Mouse (Mus musculus): Measurements from ENCODE around the gene 4930452B06Rik. TPM values are rescaled to one million over a fixed set of nuclear protein-coding genes. Genes with fewer than 3 reads are reported as not detected.
A peak's percentile ranks its signal among the peaks of the same experiment; 100 is the strongest.

4930452B06Rik gene
- polyA plus RNA-seq, 1 experiment from 2014 or later: 15.4 TPM

- H3K4me1 ChIP-seq (replicated peaks; ENCODE audit: control insufficient read depth, insufficient read depth, low read length): no peaks in the 10 kb centered on the region
- no peaks in the 10 kb centered on the region for H3K27me3 ChIP-seq (ENCODE audit: control insufficient read depth, insufficient read depth, low read length)
- H3K4me3 ChIP-seq (ENCODE audit: low read depth, low read length): no peak overlapping the region
- 0 out of 2 replicates have a peak overlapping the region, but pooled peaks have one; percentile 25 for H3K27ac ChIP-seq (ENCODE audit: low read depth, low read length)
- no peaks in the 10 kb centered on the region for H3K9me3 ChIP-seq (ENCODE audit: control insufficient read depth, low read length)
- H3K4me2 ChIP-seq (ENCODE audit: low read depth, low read length, severe bottlenecking): no peak overlapping the region
- DNase-seq (ENCODE audit: low spot score) (no peak), ATAC-seq (replicated peaks; ENCODE audit: low FRiP score) (peak; percentile 40; the same call in 1 of the 2 replicates)
- no peaks in the 10 kb centered on the region for H3K36me3 ChIP-seq (ENCODE audit: control insufficient read depth, insufficient read depth, low read length)
- 63% methylated on average over 4 of the region's 4 CpGs for WGBS
- no peak overlapping the region for H3K9ac ChIP-seq (ENCODE audit: low read length)
Measured at GRCm38 (mm10) chr14:8511276-8511675, 154.8 kb downstream of the 4930452B06Rik start.

- Histone ChIP-seq H3K4me2 (ENCODE audit: low read depth, low read length, severe bottlenecking) (no peak overlapping the region), H3K36me3 (ENCODE audit: control insufficient read depth, insufficient read depth, low read length) (no peaks in the 10 kb centered on the region), H3K27me3 (ENCODE audit: control insufficient read depth, insufficient read depth, low read length) (no peaks in the 10 kb centered on the region), H3K4me1 (replicated peaks; ENCODE audit: control insufficient read depth, insufficient read depth, low read length) (no peaks in the 10 kb centered on the region), H3K9ac (ENCODE audit: low read length) (no peak overlapping the region), H3K4me3 (ENCODE audit: low read depth, low read length) (no peak overlapping the region), H3K9me3 (ENCODE audit: control insufficient read depth, low read length) (no peaks in the 10 kb centered on the region), H3K27ac (ENCODE audit: low read depth, low read length) (0 out of 2 replicates have a peak overlapping the region, but pooled peaks have one; percentile 25)
- ATAC-seq (replicated peaks; ENCODE audit: low FRiP score): no peak
- WGBS: 87% methylated on average over 10 of the region's 10 CpGs
- DNase-seq (ENCODE audit: low spot score): no peak
Measured at GRCm38 (mm10) chr14:8510288-8510959, 155.6 kb downstream of the 4930452B06Rik start.

GRCm38 (mm10) chr14:8508669-8509068 lies 157.4 kb downstream of the 4930452B06Rik start:
- no peak for DNase-seq (ENCODE audit: low spot score)
- ATAC-seq (replicated peaks; ENCODE audit: low FRiP score): no peak
- H3K9ac ChIP-seq (ENCODE audit: low read length): no peak overlapping the region

GRCm38 (mm10) chr14:8504206-8504605 lies 161.8 kb downstream of the 4930452B06Rik start:
- Histone ChIP-seq H3K27me3 (ENCODE audit: control insufficient read depth, insufficient read depth, low read length) (no peaks in the 10 kb centered on the region), H3K4me1 (replicated peaks; ENCODE audit: control insufficient read depth, insufficient read depth, low read length) (no peaks in the 10 kb centered on the region), H3K27ac (ENCODE audit: low read depth, low read length) (no peak overlapping the region), H3K36me3 (ENCODE audit: control insufficient read depth, insufficient read depth, low read length) (no peaks in the 10 kb centered on the region), H3K9me3 (ENCODE audit: control insufficient read depth, low read length) (no peaks in the 10 kb centered on the region), H3K4me3 (ENCODE audit: low read depth, low read length) (no peak overlapping the region), H3K9ac (ENCODE audit: low read length) (no peak overlapping the region), H3K4me2 (ENCODE audit: low read depth, low read length, severe bottlenecking) (no peak overlapping the region)
- 95% methylated on average over 2 of the region's 2 CpGs for WGBS
- ATAC-seq (replicated peaks; ENCODE audit: low FRiP score) (no peak), DNase-seq (ENCODE audit: low spot score) (no peak)

More at GRCm38 (mm10) chr14:8508669-8509068, 157.4 kb downstream of the 4930452B06Rik start:
- Histone ChIP-seq H3K27me3 (ENCODE audit: control insufficient read depth, insufficient read depth, low read length) (no peaks in the 10 kb centered on the region), H3K4me3 (ENCODE audit: low read depth, low read length) (no peak overlapping the region), H3K27ac (ENCODE audit: low read depth, low read length) (no peak overlapping the region), H3K4me1 (replicated peaks; ENCODE audit: control insufficient read depth, insufficient read depth, low read length) (no peaks in the 10 kb centered on the region), H3K36me3 (ENCODE audit: control insufficient read depth, insufficient read depth, low read length) (no peaks in the 10 kb centered on the region), H3K9me3 (ENCODE audit: control insufficient read depth, low read length) (no peaks in the 10 kb centered on the region), H3K4me2 (ENCODE audit: low read depth, low read length, severe bottlenecking) (no peak overlapping the region)

DNA sequence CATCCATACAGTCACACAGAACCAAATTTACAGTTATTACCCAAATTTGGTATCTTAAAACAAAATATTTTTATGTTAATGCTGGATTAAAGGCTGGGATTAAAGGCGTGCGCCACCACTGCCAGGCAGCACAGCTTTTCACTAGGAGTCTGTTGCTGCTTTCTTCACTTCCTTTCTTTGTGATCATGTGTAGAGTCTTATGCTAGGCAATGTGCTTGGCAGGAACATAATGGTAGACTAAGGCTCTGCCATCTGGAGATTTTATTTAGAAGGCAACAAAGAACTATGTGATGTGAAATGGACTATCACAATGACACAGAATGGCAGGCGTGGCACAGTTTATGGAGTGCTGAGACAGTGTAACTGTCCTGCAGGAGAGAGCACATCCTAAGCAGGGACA lies 162.7 kb downstream of the 4930452B06Rik start:
- Histone ChIP-seq H3K9ac (ENCODE audit: low read length) (no peak overlapping the region), H3K9me3 (ENCODE audit: control insufficient read depth, low read length) (no peaks in the 10 kb centered on the region), H3K36me3 (ENCODE audit: control insufficient read depth, insufficient read depth, low read length) (no peaks in the 10 kb centered on the region), H3K4me3 (ENCODE audit: low read depth, low read length) (no peak overlapping the region), H3K4me1 (replicated peaks; ENCODE audit: control insufficient read depth, insufficient read depth, low read length) (no peaks in the 10 kb centered on the region), H3K4me2 (ENCODE audit: low read depth, low read length, severe bottlenecking) (no peak overlapping the region), H3K27ac (ENCODE audit: low read depth, low read length) (no peak overlapping the region), H3K27me3 (ENCODE audit: control insufficient read depth, insufficient read depth, low read length) (no peaks in the 10 kb centered on the region)
- ATAC-seq (replicated peaks; ENCODE audit: low FRiP score): no peak
- 91% methylated on average over 3 of the region's 3 CpGs for WGBS
- DNase-seq (ENCODE audit: low spot score): no peak

GRCm38 (mm10) chr14:8502496-8502895 lies 163.5 kb downstream of the 4930452B06Rik start:
- no peaks in the 10 kb centered on the region for H3K9me3 ChIP-seq (ENCODE audit: control insufficient read depth, low read length)
- H3K4me3 ChIP-seq (ENCODE audit: low read depth, low read length): no peak overlapping the region
- H3K27ac ChIP-seq (ENCODE audit: low read depth, low read length): no peak overlapping the region
- 93% methylated on average over 5 of the region's 5 CpGs for WGBS
- no peak overlapping the region for H3K4me2 ChIP-seq (ENCODE audit: low read depth, low read length, severe bottlenecking)
- no peak overlapping the region for H3K9ac ChIP-seq (ENCODE audit: low read length)
- no peaks in the 10 kb centered on the region for H3K4me1 ChIP-seq (replicated peaks; ENCODE audit: control insufficient read depth, insufficient read depth, low read length)
- ATAC-seq (replicated peaks; ENCODE audit: low FRiP score): no peak
- H3K27me3 ChIP-seq (ENCODE audit: control insufficient read depth, insufficient read depth, low read length): no peaks in the 10 kb centered on the region
- DNase-seq (ENCODE audit: low spot score): no peak
- H3K36me3 ChIP-seq (ENCODE audit: control insufficient read depth, insufficient read depth, low read length): no peaks in the 10 kb centered on the region

- H3K27me3 ChIP-seq (ENCODE audit: control insufficient read depth, insufficient read depth, low read length): no peaks in the 10 kb centered on the region
- ATAC-seq (replicated peaks; ENCODE audit: low FRiP score) (no peak), DNase-seq (ENCODE audit: low spot score) (no peak)
- H3K36me3 ChIP-seq (ENCODE audit: control insufficient read depth, insufficient read depth, low read length): no peaks in the 10 kb centered on the region
- H3K4me3 ChIP-seq (ENCODE audit: low read depth, low read length): no peak overlapping the region
- no peak overlapping the region for H3K9ac ChIP-seq (ENCODE audit: low read length)
- H3K4me1 ChIP-seq (replicated peaks; ENCODE audit: control insufficient read depth, insufficient read depth, low read length): no peaks in the 10 kb centered on the region
- WGBS: 96% methylated on average over 2 of the region's 2 CpGs
- H3K4me2 ChIP-seq (ENCODE audit: low read depth, low read length, severe bottlenecking): no peak overlapping the region
- H3K9me3 ChIP-seq (ENCODE audit: control insufficient read depth, low read length): no peaks in the 10 kb centered on the region
- no peak overlapping the region for H3K27ac ChIP-seq (ENCODE audit: low read depth, low read length)
Measured at GRCm38 (mm10) chr14:8495691-8496090, 170.3 kb downstream of the 4930452B06Rik start.

DNA sequence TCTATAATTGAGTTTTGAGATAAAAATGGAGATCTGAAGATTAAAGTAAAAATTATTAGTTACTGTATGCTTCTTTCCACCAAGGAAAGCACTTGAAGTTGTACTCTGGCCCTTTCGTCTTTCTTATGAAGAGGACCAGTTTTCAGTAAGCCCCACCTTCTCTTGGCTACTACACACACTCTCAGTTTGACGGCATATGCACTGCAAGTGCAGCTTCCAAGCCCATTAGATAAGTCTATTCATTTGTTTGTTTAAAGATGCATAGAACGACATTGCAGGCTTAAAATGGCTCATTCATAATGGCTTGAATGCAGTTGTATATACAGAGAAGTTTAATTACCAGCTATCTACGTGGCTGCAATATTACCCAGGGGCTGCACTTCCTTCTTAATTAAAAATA lies 171.1 kb downstream of the 4930452B06Rik start:
- Histone ChIP-seq H3K4me3 (ENCODE audit: low read depth, low read length) (no peak overlapping the region), H3K4me2 (ENCODE audit: low read depth, low read length, severe bottlenecking) (no peak overlapping the region), H3K27me3 (ENCODE audit: control insufficient read depth, insufficient read depth, low read length) (no peaks in the 10 kb centered on the region), H3K36me3 (ENCODE audit: control insufficient read depth, insufficient read depth, low read length) (no peaks in the 10 kb centered on the region), H3K27ac (ENCODE audit: low read depth, low read length) (no peak overlapping the region), H3K9ac (ENCODE audit: low read length) (no peak overlapping the region), H3K9me3 (ENCODE audit: control insufficient read depth, low read length) (no peaks in the 10 kb centered on the region), H3K4me1 (replicated peaks; ENCODE audit: control insufficient read depth, insufficient read depth, low read length) (no peaks in the 10 kb centered on the region)
- no peak for DNase-seq (ENCODE audit: low spot score)
- 60% methylated on average over 4 of the region's 4 CpGs for WGBS
- ATAC-seq (replicated peaks; ENCODE audit: low FRiP score): no peak

DNA sequence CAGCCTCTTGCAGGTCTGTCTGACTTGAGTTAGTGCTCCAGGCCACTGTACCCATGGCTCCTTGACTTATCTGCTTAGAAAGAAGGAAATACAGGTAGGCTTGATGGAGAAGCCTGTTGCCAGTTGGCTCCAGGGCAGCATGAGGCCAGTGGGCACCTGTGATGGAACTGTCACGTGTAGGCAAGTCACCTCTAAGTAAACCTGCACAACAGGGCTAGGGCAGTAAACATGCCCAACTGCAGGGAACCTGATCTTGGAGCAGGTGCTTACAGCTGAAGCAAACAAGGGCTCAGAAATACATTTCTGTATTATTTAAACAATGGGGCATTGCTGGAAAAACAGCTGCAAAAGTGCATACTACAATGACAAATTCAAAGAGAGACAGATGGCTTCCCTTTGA lies 171.8 kb downstream of the 4930452B06Rik start:
- Histone ChIP-seq H3K4me3 (ENCODE audit: low read depth, low read length) (no peak overlapping the region), H3K27ac (ENCODE audit: low read depth, low read length) (no peak overlapping the region), H3K9me3 (ENCODE audit: control insufficient read depth, low read length) (no peaks in the 10 kb centered on the region), H3K27me3 (ENCODE audit: control insufficient read depth, insufficient read depth, low read length) (no peaks in the 10 kb centered on the region), H3K4me2 (ENCODE audit: low read depth, low read length, severe bottlenecking) (no peak overlapping the region), H3K36me3 (ENCODE audit: control insufficient read depth, insufficient read depth, low read length) (no peaks in the 10 kb centered on the region), H3K4me1 (replicated peaks; ENCODE audit: control insufficient read depth, insufficient read depth, low read length) (no peaks in the 10 kb centered on the region), H3K9ac (ENCODE audit: low read length) (no peak overlapping the region)
- ATAC-seq (replicated peaks; ENCODE audit: low FRiP score): no peak
- DNase-seq (ENCODE audit: low spot score): no peak
- WGBS: 73% methylated on average over 1 of the region's 1 CpGs
